Comparison of ENCODE assay signal across 14 mouse cellular contexts in the genomic region with DNA sequence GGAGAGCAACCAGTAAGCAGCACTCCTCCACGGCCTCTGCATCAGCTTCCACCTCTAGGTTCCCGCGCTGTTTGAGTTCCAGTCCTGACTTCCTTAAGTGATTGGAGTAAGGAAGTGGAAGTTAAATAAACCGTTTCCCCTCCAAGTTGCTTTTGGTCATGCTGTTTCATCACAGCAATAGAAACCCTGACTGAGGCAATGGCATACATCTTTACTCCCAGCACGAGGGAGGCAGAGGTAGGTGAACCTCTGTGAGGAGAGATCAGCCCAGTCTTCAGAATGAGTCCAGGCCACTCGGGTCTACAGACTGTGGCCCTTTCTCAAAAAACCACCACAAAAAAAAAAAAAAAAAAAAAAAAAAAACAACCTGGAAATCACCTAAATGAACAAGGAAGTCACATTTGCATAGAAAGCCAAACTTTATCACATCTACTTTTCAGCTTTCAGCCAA. TPM values are rescaled to one million over a fixed set of nuclear protein-coding genes. Genes with fewer than 3 reads are reported as not detected.
DNase-seq lines count a peak whose midpoint lies in the region; ATAC-seq lines count a peak whose summit lies in the region.
"Had no signal": no experiment of that assay in that cellular context is flagged by ENCODE, and none has a peak within 500 bp of the region (broad histone marks: within the 10 kb centered on the region; RNA-seq: fewer than 3 reads in every experiment).

No protein-coding gene starts in this region.

- H3K27ac ChIP-seq in forebrain, embryonic 10.5 days, result 0 out of 2 replicates have a peak overlapping the region, but pooled peaks have one; percentile 35
- H3K27ac ChIP-seq in forebrain, embryonic 11.5 days (ENCODE audit: low read depth, low read length), result no peak overlapping the region
- H3K27ac ChIP-seq in midbrain, embryonic 11.5 days (ENCODE audit: low read depth, low read length), result no peak overlapping the region; the same call in 1 of the 2 replicates
- H3K27ac ChIP-seq in midbrain, embryonic 14.5 days (replicated peaks; ENCODE audit: low read depth, low read length), result no peak overlapping the region
- H3K27ac ChIP-seq: forebrain, embryonic 15.5 days; hindbrain, embryonic 12.5 days; kidney, postnatal 0 days; limb, embryonic 12.5 days had no signal

- no peak overlapping the region for H3K9ac ChIP-seq in forebrain, embryonic 11.5 days (ENCODE audit: low read length)
- H3K9ac ChIP-seq in midbrain, embryonic 11.5 days (ENCODE audit: low read length), result no peak overlapping the region
- H3K9ac ChIP-seq in midbrain, embryonic 14.5 days (replicated peaks; ENCODE audit: low read length), result no peak overlapping the region
- H3K9ac ChIP-seq: forebrain, embryonic 15.5 days; hindbrain, embryonic 12.5 days; limb, embryonic 12.5 days had no signal

- no peaks in the 10 kb centered on the region for H3K9me3 ChIP-seq in forebrain, embryonic 10.5 days
- no peaks in the 10 kb centered on the region for H3K9me3 ChIP-seq in forebrain, embryonic 11.5 days (ENCODE audit: control insufficient read depth, low read length)
- no peaks in the 10 kb centered on the region for H3K9me3 ChIP-seq in midbrain, embryonic 11.5 days (ENCODE audit: control insufficient read depth, low read length)
- no peaks in the 10 kb centered on the region for H3K9me3 ChIP-seq in midbrain, embryonic 14.5 days (ENCODE audit: control insufficient read depth, low read length)
- H3K9me3 ChIP-seq: forebrain, embryonic 15.5 days; hindbrain, embryonic 12.5 days; limb, embryonic 12.5 days had no signal

- 76% methylated on average over 6 of the region's 6 CpGs for WGBS in forebrain, embryonic 10.5 days
- 83% methylated on average over 6 of the region's 6 CpGs for WGBS in forebrain, embryonic 11.5 days
- 83% methylated on average over 6 of the region's 6 CpGs for WGBS in midbrain, embryonic 11.5 days
- 81% methylated on average over 6 of the region's 6 CpGs for WGBS in midbrain, embryonic 14.5 days

- H3K36me3 ChIP-seq in forebrain, embryonic 10.5 days (replicated peaks), result peaks cover 28% of the 10 kb centered on the region
- H3K36me3 ChIP-seq in forebrain, embryonic 11.5 days (ENCODE audit: control insufficient read depth, insufficient read depth, low read length), result no peaks in the 10 kb centered on the region
- no peaks in the 10 kb centered on the region for H3K36me3 ChIP-seq in midbrain, embryonic 11.5 days (ENCODE audit: control insufficient read depth, insufficient read depth, low read length)
- H3K36me3 ChIP-seq in midbrain, embryonic 14.5 days (ENCODE audit: control insufficient read depth, insufficient read depth, low read length), result no peaks in the 10 kb centered on the region
- H3K36me3 ChIP-seq in splenic B cell, adult 2 months (ENCODE audit: control insufficient read depth, insufficient read depth, low read length, poor library complexity, severe bottlenecking), result 0 out of 2 replicates have a peak, but pooled peaks cover 2% of the 10 kb centered on the region
- H3K36me3 ChIP-seq: forebrain, embryonic 15.5 days had no signal

- ATAC-seq in forebrain, embryonic 11.5 days (replicated peaks; ENCODE audit: low FRiP score), result no peak
- ATAC-seq in midbrain, embryonic 11.5 days (ENCODE audit: low FRiP score), result no peak
- ATAC-seq in midbrain, embryonic 14.5 days (ENCODE audit: low FRiP score, low TSS enrichment), result no peak
- ATAC-seq: forebrain, embryonic 15.5 days had no signal

- no peak for DNase-seq in forebrain, embryonic 10.5 days (ENCODE audit: extremely low spot score, low spot score)
- DNase-seq in forebrain, embryonic 11.5 days (ENCODE audit: low spot score), result no peak
- peak; percentile 14 for DNase-seq in midbrain, embryonic 11.5 days (ENCODE audit: low spot score, missing footprints)
- no peak for DNase-seq in midbrain, embryonic 14.5 days
- peak; percentile 52 for DNase-seq in induced T-regulatory cell, adult 2 months (ENCODE audit: low read depth)
- DNase-seq in splenic B cell, adult 2 months (ENCODE audit: low read depth, low spot score), result peak; percentile 74
- no peak for DNase-seq in cerebellum, postnatal 25 days
- DNase-seq in right cerebral cortex, postnatal 25 days, result no peak
- DNase-seq: cerebellum, adult 2 months; thymus, adult 2 months had no signal

- H3K27me3 ChIP-seq in forebrain, embryonic 10.5 days (ENCODE audit: poor library complexity, severe bottlenecking), result no peaks in the 10 kb centered on the region
- no peaks in the 10 kb centered on the region for H3K27me3 ChIP-seq in forebrain, embryonic 11.5 days (ENCODE audit: control insufficient read depth, insufficient read depth, low read length)
- no peaks in the 10 kb centered on the region for H3K27me3 ChIP-seq in midbrain, embryonic 11.5 days (ENCODE audit: control insufficient read depth, insufficient read depth, low read length)
- no peaks in the 10 kb centered on the region for H3K27me3 ChIP-seq in midbrain, embryonic 14.5 days (ENCODE audit: control insufficient read depth, insufficient read depth, low read length)
- no peaks in the 10 kb centered on the region for H3K27me3 ChIP-seq in splenic B cell, adult 2 months (ENCODE audit: control insufficient read depth, insufficient read depth, low read length, poor library complexity, severe bottlenecking)
- H3K27me3 ChIP-seq: forebrain, embryonic 15.5 days; hindbrain, embryonic 12.5 days; limb, embryonic 12.5 days had no signal

- H3K4me2 ChIP-seq in forebrain, embryonic 11.5 days (ENCODE audit: low read depth, low read length, severe bottlenecking), result no peak overlapping the region
- no peak overlapping the region for H3K4me2 ChIP-seq in midbrain, embryonic 11.5 days
- no peak overlapping the region for H3K4me2 ChIP-seq in midbrain, embryonic 14.5 days (ENCODE audit: low read length)
- H3K4me2 ChIP-seq: forebrain, embryonic 15.5 days; hindbrain, embryonic 12.5 days; limb, embryonic 12.5 days had no signal

- H3K4me3 ChIP-seq in forebrain, embryonic 10.5 days, result no peak overlapping the region
- no peak overlapping the region for H3K4me3 ChIP-seq in forebrain, embryonic 11.5 days (ENCODE audit: low read depth, low read length)
- H3K4me3 ChIP-seq in midbrain, embryonic 11.5 days (ENCODE audit: low read depth, low read length), result no peak overlapping the region
- H3K4me3 ChIP-seq in midbrain, embryonic 14.5 days (replicated peaks; ENCODE audit: low read depth, low read length), result no peak overlapping the region
- H3K4me3 ChIP-seq: forebrain, embryonic 15.5 days; hindbrain, embryonic 12.5 days; limb, embryonic 12.5 days had no signal

- H3K4me1 ChIP-seq in forebrain, embryonic 10.5 days, result peaks cover 28% of the 10 kb centered on the region
- H3K4me1 ChIP-seq in forebrain, embryonic 11.5 days (replicated peaks; ENCODE audit: control insufficient read depth, insufficient read depth, low read length), result no peaks in the 10 kb centered on the region
- H3K4me1 ChIP-seq in midbrain, embryonic 11.5 days (ENCODE audit: control insufficient read depth, insufficient read depth, low read length), result 0 out of 2 replicates have a peak, but pooled peaks cover 3% of the 10 kb centered on the region
- peaks cover 9% of the 10 kb centered on the region; the same call in 1 of the 2 replicates for H3K4me1 ChIP-seq in midbrain, embryonic 14.5 days (ENCODE audit: control insufficient read depth, insufficient read depth, low read length)

RNA-seq across cellular contexts. Expression of a gene that starts 7.4 kb away (rescaled TPM):
- polyA plus RNA-seq in forebrain, embryonic 10.5 days (2016; fragmentation: Nextera tagmentation; extraction: Ambion mirVana), result 3.6 and 4.4 TPM in 2 replicates
- polyA plus RNA-seq in forebrain, embryonic 11.5 days (2014; fragmentation: Nextera tagmentation; extraction: Ambion mirVana), result 3.7 and 4.9 TPM in 2 replicates
- polyA plus RNA-seq in midbrain, embryonic 11.5 days (2014; fragmentation: Nextera tagmentation; extraction: Ambion mirVana), result 1.8 and 2.6 TPM in 2 replicates
- 2.9 and 3.0 TPM in 2 replicates for polyA plus RNA-seq in midbrain, embryonic 14.5 days (2014; fragmentation: Nextera tagmentation; extraction: Ambion mirVana)
- polyA plus RNA-seq: thymus, adult 2 months had no signal

RNA-seq across cellular contexts. Expression of a gene that starts 11.0 kb away (rescaled TPM):
- 74.9 and 81.7 TPM in 2 replicates for polyA plus RNA-seq in forebrain, embryonic 10.5 days (2016; fragmentation: Nextera tagmentation; extraction: Ambion mirVana)
- polyA plus RNA-seq in forebrain, embryonic 11.5 days (2014; fragmentation: Nextera tagmentation; extraction: Ambion mirVana), result 67.7 and 71.1 TPM in 2 replicates
- polyA plus RNA-seq in midbrain, embryonic 11.5 days (2014; fragmentation: Nextera tagmentation; extraction: Ambion mirVana), result 78.2 and 78.8 TPM in 2 replicates
- 46.4 and 50.7 TPM in 2 replicates for polyA plus RNA-seq in midbrain, embryonic 14.5 days (2014; fragmentation: Nextera tagmentation; extraction: Ambion mirVana)

RNA-seq across cellular contexts. Expression of a gene that starts 39.0 kb away (rescaled TPM):
- polyA plus RNA-seq in forebrain, embryonic 10.5 days (2016; fragmentation: Nextera tagmentation; extraction: Ambion mirVana), result 330 and 333 TPM in 2 replicates
- polyA plus RNA-seq in forebrain, embryonic 11.5 days (2014; fragmentation: Nextera tagmentation; extraction: Ambion mirVana), result 300 and 304 TPM in 2 replicates
- polyA plus RNA-seq in midbrain, embryonic 11.5 days (2014; fragmentation: Nextera tagmentation; extraction: Ambion mirVana), result 286 TPM in 2 replicates
- polyA plus RNA-seq in midbrain, embryonic 14.5 days (2014; fragmentation: Nextera tagmentation; extraction: Ambion mirVana), result 79.8 and 103 TPM in 2 replicates

Comparison
In these comparisons a context has a peak if more than half of its experiments do, and no peak if none do; other contexts are left out.
1. DNase-seq: peak in midbrain, embryonic 11.5 days (single experiment), induced T-regulatory cell, adult 2 months (single experiment) and splenic B cell, adult 2 months (single experiment); none in forebrain, embryonic 10.5 days (single experiment), forebrain, embryonic 11.5 days (single experiment), midbrain, embryonic 14.5 days (single experiment), cerebellum, postnatal 25 days (0 of 2) and right cerebral cortex, postnatal 25 days (single experiment).